Mouse (Mus musculus): Measurements from ENCODE around the gene Med19.

Gene Med19

DNA sequence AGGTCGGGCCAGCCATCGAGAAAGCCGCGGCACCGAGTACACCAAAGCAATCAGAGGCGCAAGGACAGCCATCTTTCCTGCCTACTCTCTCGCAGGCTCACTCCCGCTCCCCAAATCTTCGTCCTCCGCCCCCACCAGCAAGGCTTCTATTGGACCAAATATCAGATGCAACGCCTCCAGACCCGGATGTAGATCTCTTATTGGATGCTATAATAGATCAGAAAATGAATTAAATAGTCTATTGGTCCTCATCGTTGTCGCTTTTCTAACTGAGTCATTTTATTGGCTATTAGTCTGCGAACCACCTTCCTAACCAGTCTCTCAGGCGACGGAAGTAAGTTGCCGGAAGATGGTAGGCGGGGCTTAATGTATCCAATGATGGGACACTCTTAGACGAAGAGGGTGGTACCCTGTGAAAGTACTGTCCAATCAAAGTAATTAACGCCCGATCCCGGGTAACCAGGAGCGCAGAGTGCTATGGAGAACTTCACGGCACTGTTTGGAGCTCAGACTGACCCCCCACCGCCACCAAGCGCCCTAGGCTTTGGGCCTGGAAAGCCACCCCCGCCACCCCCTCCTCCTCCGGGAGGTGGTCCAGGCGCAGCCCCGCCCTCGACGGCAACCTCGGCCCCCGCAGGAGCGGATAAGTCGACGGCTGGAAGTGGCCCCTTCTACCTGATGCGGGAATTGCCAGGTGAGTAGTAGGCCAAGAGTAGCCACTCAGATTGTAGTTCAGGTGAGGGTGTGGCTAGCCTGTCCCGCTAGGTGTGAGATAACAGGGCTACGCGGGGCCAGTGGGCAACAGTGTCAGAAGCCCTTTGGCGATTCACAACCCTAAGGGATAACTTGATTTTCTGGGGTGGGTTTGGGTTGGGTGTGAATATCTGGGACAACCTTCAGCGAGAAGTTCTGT, at the start of gene Med19, which contains the start of gene Gm28635:
Gene Med19, plus strand, starts transcription at position 435 of the 913 bp plus-strand sequence.
Gene Gm28635, minus strand, starts transcription at position 74 of the 913 bp plus-strand sequence.
- peak; percentile 85 for DNase-seq (ENCODE audit: low spot score)

- DNase-seq (ENCODE audit: low spot score): no peak
Measured at GRCm38 (mm10) chr2:84632001-84632400, 46.2 kb upstream of the Med19 start.

DNA sequence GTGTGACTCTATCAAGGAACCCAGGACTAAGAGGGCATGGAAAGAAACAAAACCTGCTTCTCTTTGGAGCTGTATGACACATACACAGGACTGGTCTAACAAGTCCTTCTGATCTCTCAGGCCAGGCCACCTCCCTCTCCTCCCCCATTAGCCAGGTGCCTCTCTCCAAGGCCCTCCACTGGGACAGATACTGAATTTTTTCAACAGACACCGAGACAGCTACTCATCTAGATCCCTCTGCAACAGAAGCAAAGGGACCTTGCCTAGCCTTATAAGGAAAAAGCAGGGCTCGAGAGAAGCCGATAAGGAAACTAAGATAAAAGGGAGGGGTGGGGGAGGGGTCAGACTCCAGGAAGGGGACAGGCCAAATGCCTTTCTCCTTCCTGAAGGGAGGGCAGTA, 45.2 kb upstream of the Med19 start:
- DNase-seq (ENCODE audit: low spot score): no peak

GRCm38 (mm10) chr2:84634006-84634405, 44.2 kb upstream of the Med19 start:
- DNase-seq (ENCODE audit: low spot score): no peak

DNA sequence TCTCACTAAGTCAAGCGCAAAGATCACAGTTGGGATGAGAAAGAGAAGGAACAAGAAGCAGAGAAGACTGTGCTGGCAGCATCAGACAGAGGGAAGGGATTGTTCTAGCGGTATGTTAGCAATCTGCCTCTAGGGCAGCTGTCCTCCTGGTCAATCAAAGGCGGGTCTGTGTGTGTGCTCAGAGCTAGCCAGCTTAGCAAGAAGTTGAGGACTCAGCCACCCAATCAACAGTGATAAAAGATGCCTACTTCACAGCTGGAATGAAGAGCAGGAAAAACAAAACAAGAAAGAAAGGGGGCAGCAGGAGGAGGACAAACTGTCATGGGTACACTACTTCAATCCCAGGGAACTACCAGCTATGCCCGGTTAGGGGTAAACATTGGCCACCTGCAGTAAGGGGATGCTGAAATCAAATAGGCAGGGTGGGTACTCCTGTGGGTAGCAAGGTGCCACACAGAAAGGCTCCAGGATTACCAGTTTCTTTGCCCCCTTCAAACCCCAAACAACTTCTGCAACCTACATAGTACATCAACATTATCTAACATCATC, 43.2 kb upstream of the Med19 start:
- DNase-seq (ENCODE audit: low spot score): no peak

DNA sequence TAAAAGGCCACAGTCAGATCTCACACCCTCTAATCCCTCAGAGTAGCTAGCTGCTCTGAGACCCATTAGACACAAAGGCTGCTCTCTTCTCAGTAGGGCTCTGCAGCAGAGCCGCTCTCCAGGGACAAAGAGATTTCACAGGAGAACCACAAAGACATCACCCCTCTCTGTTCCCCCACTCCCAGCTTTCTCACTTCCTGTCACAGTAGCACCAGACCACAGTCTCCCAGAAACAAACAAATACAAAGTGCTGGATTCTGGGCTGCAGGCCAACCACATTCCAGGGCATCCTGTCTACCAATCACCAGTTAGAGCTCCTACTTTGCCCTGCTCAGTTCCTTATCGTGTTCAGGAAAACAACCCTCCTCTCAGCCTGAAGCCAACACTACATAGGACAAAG, 42.6 kb upstream of the Med19 start:
- DNase-seq (ENCODE audit: low spot score): peak; percentile 91

- no peak for DNase-seq (ENCODE audit: low spot score)
Measured at GRCm38 (mm10) chr2:84636231-84636741, 41.9 kb upstream of the Med19 start.

- no peak for DNase-seq (ENCODE audit: low spot score)
Measured at GRCm38 (mm10) chr2:84637452-84638165, 40.6 kb upstream of the Med19 start.

- DNase-seq (ENCODE audit: low spot score): no peak
Measured at GRCm38 (mm10) chr2:84638428-84639220, 39.6 kb upstream of the Med19 start.

- DNase-seq (ENCODE audit: low spot score): no peak
Measured at GRCm38 (mm10) chr2:84640833-84641232, 37.4 kb upstream of the Med19 start.

GRCm38 (mm10) chr2:84646138-84646537, 32.1 kb upstream of the Med19 start:
- DNase-seq (ENCODE audit: low spot score): no peak

DNA sequence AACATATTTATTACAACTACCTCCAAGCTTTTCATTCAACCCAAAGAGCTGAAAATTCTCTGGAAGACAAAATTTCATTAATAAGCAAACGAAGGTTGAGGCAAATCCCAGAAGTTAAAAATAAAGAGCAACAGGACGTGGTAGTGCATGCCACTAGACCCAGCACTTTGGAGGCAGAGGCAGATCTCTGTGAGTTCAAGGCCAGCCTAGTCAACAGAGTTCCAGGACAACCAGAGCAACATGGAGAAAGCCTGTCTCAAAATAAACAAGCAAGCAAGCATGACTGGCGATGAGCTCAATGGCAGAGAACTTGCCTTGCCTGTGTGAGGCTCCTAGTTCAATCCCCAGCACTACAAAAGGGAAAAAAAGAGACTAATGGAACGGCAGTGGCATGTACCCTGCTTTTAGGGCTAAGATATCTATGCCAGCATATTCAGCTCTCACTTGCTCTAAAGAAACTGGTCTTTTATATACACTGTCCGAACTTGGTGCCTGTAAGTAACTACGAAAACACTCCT, 31.1 kb upstream of the Med19 start:
- no peak for DNase-seq (ENCODE audit: low spot score)

DNA sequence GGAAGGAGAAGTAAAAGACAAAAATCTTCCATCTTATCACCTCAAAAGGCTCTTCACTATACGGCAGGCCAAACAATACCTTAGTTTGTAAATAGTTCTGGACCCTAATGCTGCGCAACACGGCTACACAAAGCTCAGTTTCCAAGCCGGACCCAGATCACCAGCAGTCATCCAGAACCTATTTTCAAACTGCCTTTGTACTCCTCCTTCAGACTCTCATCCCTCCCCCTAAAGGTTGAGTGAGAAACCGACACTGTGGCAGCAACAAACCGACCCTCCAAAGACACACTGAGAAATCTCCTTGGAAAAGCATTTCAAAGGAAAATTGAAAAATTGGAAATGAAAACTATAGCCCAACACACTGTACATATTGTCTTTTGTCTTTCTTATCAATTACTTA, 29.8 kb upstream of the Med19 start:
- DNase-seq (ENCODE audit: low spot score): no peak

DNA sequence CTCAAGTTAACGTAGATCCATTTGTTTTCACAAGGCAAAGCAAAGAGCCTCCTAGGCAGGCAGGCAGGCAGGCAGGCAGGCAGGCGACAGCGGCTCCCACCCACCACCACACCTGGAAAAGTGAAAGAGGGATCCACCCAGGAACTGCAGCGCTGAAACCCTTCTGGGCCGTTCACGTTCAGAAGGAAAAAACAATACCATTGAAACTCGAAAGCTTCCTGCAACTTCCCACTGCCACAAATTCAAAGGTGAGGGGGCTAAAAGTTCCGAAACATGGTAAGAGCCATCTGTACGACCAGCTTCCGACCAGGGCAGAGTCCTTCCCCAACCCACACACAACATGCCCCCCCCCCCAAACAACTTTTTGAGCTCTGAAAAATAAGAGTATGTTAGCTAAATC, 28.5 kb upstream of the Med19 start:
- no peak for DNase-seq (ENCODE audit: low spot score)

GRCm38 (mm10) chr2:84650464-84651195, 27.6 kb upstream of the Med19 start, which contains the start of gene Ctnnd1:
TSS of gene Ctnnd1 (minus strand) at chr2:84650765.
- DNase-seq (ENCODE audit: low spot score): peak; percentile 80

DNA sequence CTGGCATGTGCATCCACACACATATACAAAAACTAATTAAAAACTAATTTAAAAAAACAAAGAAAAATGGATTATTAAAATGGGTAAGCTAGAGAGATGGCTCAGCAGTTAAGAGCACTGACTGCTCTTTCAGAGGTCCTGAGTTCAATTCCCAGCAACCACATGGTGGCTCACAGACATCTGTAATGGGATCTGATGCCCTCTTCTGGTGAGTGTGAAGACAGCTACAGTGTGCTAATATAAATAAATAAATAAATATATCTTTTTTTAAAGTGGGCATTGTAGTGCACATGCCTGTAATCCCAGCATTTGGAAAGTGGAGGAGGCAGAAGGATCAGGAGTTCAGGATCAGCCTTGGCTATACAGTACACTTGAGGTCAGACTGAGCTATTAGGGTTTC, 24.8 kb upstream of the Med19 start:
- DNase-seq (ENCODE audit: low spot score): no peak

GRCm38 (mm10) chr2:84655864-84656263, 22.3 kb upstream of the Med19 start:
- no peak for DNase-seq (ENCODE audit: low spot score)

DNA sequence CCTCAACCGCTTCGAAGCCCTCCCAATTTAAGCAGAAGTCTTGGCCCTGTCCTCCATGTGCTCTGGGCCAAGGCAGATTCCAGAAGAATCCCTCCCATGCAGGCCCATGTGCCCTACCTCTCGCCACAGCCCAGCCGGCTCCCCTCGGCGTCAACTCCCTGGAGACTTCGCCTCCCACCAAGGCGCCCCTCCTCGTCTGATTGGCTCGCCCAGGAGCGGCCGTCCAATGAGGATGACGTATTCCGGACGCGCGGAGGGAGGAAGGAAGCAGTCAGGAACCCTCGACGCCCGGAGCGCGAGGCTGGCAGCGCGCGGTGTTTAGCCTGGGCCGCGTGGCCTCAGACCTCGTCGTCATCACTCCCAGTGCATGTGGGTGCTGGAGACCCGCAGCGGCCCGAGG, 19.4 kb upstream of the Med19 start, which contains the start of gene Btbd18:
Gene Btbd18, plus strand, starts transcription at position 274 of the 400 bp plus-strand sequence.
- peak; percentile 57 for DNase-seq (ENCODE audit: low spot score)

DNA sequence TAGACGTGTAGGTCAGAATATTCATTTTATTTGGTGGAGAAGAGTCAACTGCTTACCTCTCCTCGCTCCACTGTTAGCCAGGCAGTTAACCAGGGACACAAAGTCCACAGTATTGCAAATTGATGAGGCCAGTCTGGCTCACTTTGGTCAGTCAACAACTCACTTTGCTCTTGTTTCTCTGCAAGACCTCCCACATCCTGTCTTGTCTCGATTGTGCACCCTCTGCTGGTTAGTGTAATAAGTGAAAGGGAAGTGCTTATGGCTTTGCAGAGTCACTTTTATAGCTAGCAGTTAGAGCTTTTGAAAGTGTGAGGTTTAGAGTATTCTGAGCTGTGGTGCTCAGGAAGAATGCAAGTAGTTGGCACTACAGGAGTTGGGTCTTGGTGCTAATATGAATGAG, 17.9 kb upstream of the Med19 start:
- DNase-seq (ENCODE audit: low spot score): no peak

DNA sequence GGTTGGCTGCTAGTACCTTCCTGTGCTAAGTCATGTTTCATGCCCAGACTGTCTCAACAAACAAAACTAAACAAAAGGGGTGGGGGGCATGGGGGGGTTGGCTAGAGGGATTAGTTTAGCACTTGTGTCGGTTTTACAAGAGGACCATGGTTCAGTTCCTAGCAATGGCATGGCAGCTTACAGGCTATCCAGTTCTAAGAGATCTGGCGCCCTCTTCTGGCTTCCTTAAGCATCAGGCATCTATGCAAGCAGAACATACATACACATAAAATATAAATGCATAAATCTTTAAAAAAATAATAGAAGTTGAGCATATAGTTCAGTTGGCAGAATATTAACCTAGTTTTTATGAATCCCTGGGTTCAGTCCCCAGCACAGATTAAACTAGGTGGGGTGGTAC, 15.3 kb upstream of the Med19 start:
- DNase-seq (ENCODE audit: low spot score): peak; percentile 72

- DNase-seq (ENCODE audit: low spot score): no peak
Measured at GRCm38 (mm10) chr2:84666081-84666480, 12.1 kb upstream of the Med19 start.
